Mouse (Mus musculus): ENCODE measurements around the gene Uts2.
A peak's percentile ranks its signal among the peaks of the same experiment; 100 is the strongest.
"Not testable (repeated sequence)": the region's sequence is repeated elsewhere in the genome, so short reads cannot be mapped to it uniquely, and the experiment has no call there.

Gene Uts2

DNA sequence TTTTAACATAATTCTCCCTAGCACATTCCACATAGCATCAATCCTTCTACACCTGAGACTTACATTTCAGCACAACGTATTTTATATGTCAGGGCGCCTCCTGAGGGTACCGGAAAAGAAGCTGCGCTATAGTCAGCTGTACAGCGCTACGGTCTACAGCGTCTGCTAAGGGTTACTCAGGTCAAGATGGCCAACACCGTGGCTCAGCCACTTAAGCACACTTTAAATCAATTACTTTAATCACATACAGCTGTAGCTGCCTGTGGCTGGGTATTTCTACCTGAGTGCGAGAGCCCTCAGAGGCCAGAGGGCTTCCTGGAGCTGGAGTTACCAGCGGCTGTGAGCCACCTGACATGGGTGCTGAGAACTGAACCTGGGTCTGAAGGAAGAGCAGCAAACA, 19.0 kb downstream of the Uts2 start:
- no peak for DNase-seq

DNA sequence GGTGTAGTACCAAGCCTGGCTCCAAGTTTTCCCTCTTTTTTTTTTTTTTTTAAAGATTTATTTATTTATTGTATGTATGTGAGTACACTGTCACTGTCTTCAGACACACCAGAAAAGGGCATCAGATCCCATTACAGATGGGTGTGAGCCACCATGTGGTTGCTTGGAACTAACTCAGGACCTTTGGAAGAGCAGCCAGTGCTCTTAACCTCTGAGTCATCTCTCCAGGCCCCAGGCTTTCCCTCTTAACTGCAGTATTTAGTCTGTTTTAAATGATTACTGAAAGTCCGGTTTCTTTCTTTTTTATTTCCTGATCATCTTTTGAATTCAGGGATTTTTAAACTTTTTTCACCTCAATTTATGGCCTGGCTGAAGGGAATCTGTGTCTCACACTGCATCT, 20.5 kb downstream of the Uts2 start:
- not testable (repeated sequence) for DNase-seq

- DNase-seq: no peak
These were observed 27.3 kb downstream of the Uts2 start for GRCm38 (mm10) chr4:151024152-151024551.

GRCm38 (mm10) chr4:151027001-151027400, 30.1 kb downstream of the Uts2 start:
- DNase-seq: peak in 1 of 2 experiments; percentile 23

GRCm38 (mm10) chr4:151036521-151036920, 39.6 kb downstream of the Uts2 start:
- no peak for DNase-seq

DNA sequence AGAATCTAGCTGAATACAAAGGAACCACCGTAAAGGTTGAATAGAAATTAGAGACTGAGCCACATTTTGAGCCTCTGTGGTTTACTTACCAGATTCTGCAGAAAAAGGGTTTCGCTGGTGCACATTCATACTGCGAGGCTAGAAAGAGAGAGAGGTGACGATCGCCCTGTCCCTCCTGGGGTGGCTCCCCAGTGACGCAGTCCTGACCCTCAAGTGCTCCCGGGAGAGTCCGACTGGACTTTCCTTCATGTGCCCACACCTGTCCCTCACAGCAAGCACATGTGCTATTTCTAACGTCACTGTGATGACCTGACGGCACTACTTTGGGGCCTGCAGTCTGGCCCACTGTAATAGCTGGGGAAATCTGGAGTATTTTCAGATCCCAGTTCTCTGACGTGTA, 40.9 kb downstream of the Uts2 start:
- DNase-seq: no peak

DNA sequence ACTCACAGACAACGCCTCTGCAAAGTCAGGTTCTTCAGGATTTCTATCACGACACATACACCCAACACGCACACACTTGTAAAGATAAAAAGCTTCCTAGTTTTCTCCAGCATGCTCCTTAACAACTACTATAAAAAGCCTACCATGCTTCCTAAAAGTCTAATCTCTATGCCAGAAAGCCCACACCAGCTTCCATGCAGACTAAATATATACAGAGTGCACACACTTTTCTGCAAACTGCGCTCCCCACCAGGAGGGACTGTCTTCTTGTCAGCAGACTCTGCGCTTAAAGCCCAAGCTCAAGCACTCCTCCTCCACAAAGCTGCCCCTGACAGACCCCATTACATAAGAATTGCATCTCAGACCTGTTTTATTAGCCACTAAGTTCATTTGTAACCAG, 44.6 kb downstream of the Uts2 start:
- no peak for DNase-seq

DNA sequence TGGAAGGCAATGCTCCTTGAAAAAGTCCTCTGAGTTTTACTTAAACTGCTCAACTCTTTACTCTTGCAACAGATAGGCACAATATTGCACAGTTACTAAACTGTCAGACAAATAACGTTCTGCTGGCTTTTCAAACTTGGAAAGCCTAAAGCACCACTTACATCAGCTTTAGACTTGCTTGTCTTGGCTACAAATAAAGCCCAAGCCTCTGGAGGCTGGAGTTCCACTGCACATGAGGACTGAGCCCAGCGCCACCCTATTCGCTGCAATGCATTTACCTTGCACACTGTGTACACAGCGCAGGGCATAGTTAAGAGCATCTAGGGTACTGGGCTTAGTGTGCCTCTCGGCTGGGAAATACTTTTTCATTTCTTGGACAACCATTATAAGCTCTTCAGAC, 46.4 kb downstream of the Uts2 start:
- DNase-seq: peak; percentile 74 to 81

DNA sequence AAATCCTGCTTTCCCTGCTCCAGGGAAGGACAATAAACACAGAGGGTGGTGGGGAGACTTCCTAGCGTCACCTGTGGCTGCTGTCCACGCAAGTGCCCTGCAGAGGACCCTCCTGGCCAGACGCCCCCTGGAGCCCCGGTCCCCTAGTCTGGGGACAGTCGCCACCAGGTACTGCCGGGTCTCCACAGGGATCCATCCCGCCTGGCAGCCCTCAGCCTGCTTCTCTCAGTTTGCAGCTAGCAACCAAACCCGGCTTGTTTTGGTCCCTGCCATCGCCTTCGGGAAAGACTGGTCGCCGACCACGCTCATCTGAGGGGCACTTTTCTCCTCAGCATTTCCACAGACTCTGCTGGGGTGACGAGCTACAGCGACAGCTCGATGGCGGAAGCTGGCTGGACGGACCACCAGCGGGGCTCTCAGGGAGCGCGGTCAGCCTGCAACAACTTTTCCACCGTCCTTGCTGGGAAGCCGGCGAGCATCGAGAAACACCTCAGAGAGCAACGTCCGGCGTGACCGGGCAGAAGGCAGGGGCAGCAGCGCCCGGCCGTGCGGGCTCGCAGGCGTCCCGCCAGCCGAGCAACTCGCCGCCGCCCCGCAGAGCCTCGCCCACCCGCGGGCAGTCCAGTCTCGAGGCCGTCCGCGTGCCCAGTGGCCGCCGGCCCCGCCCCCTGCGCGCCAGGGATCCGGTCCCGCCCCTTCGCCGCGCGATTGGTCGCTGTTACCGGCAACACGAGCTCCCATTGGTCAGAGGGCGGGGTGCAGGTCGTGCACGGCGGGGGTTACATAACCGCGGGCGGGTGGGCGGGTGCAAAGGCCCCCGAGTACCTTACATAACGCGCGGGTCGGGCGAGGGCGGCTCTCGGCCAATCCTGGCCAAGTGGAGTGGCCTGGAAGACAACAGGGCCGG, 47.4 kb downstream of the Uts2 start, which contains the start of gene Per3:
Gene Per3, minus strand, starts transcription at position 629 of the 907 bp plus-strand sequence.
- peak; percentile 97 to 98 for DNase-seq

DNA sequence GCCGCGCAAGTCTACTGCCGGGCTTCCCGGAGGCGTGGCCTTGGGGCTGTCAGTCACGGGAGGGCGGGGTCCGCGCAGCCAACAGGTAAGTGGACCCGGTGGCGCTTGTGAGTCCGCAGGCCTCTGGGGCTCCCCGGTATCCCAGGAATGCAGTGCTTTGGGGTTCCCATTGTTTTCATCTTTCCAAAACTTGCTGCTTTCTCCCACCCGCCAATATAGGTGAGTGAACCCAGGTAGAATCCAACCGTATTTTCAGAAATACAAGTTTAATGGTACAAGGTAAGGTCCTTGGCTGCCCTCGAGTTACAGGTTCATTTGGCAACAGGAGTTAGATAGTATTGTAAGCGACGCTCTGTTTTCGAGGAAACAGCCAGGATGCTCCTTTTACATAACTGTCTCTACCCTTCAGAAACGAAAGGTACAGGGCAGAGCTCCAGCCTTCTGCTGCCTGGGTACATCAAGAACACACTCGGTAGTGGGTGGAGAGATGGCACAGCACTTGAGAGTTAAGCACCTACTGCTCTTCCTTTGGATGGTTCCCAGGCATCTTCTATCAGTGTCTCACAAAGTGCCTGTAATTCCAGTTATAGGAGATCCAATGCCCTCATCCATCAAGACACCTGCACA, 48.2 kb downstream of the Uts2 start:
- DNase-seq: no peak

DNA sequence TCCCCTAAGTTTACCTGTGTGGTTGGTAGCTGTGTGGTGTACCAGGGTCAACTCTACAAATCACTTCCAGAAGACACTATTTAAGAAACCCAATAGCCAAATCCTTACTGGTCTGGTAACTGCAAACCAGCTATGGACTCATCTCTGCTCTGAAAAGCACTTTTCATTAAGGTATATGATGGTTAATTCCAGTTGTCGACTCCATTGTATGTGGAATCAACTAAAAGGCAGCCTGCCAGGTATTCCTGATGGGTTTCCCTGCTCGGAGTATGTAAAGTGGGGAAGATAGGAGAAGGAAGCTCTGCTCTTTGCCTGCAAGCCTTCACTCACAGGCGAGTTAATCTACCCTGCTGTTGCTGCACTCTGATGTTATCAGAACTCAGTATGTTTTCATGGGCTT, 49.6 kb downstream of the Uts2 start:
- no peak for DNase-seq

GRCm38 (mm10) chr4:151051162-151051561, 54.3 kb downstream of the Uts2 start:
- DNase-seq: no peak
